Mouse (Mus musculus) spleen, adult 2 months (tissue): ENCODE data around the gene Abca17. TPM values are rescaled to one million over a fixed set of nuclear protein-coding genes. Genes with fewer than 3 reads are reported as not detected.
A peak's percentile ranks its signal among the peaks of the same experiment; 100 is the strongest.

ENCODE experiments used
- DNase-seq, 2 experiments: peaks; one replicate each; pipeline versions ENCODE4 v3.0.0 to v3.0.0-alpha.2; 2012 to 2021; ENCODE audit warnings: low spot score in 2 of 2, low read depth in 1 of 2
- H3K27ac ChIP-seq: fragments of 200-500 bp; 2 replicates; pipeline ENCODE4 v1.5.1; 2012; ENCODE audit warnings: low read length, inconsistent platforms; ENCODE audit not compliant: insufficient read depth
- H3K27me3 ChIP-seq: fragments of 200-500 bp; 2 replicates; pipeline ENCODE4 v1.6.1; 2012; ENCODE audit warnings: mild to moderate bottlenecking, moderate library complexity, low read length, inconsistent platforms; ENCODE audit not compliant: control insufficient read depth, insufficient read depth
- H3K36me3 ChIP-seq: fragments of 200-500 bp; 2 replicates; pipeline ENCODE4 v1.6.1; 2012; ENCODE audit warnings: mild to moderate bottlenecking, low read length, inconsistent platforms; ENCODE audit not compliant: control insufficient read depth, insufficient read depth
- H3K4me1 ChIP-seq: fragments of 200-500 bp; 2 replicates; pipeline ENCODE4 v1.6.1; 2011; ENCODE audit warnings: inconsistent platforms; ENCODE audit not compliant: control insufficient read depth, insufficient read depth, insufficient read length
- H3K4me3 ChIP-seq: fragments of 200-500 bp; 2 replicates; pipeline ENCODE4 v1.5.1; 2011; ENCODE audit warnings: mild to moderate bottlenecking, inconsistent platforms; ENCODE audit not compliant: insufficient read depth, insufficient read length; ENCODE audit errors: extremely low read depth
- CTCF ChIP-seq: fragments of 200-500 bp; IDR thresholded peaks from 2 replicates; pipeline ENCODE4 v1.5.1; 2011; ENCODE audit warnings: mild to moderate bottlenecking, inconsistent platforms; ENCODE audit not compliant: insufficient read depth, insufficient read length, insufficient replicate concordance; ENCODE audit errors: extremely low read depth
- POLR2A ChIP-seq: fragments of 200-500 bp; IDR thresholded peaks from 2 replicates; pipeline ENCODE4 v1.6.1; 2011; ENCODE audit warnings: low read depth, low read length, inconsistent platforms
- WGBS: fragments of 180-500 bp; shearing (Covaris S2); methylation state at CpG from one replicate; pipeline ENCODE4 v1.1.7; 2018; 5-methylcytosine and 5-hydroxymethylcytosine counted together
- polyA plus RNA-seq: library from polyadenylated mRNA; depleted of rRNA; stranded (reverse); fragments of >200 nt; gene quantifications from 2 replicates; pipeline ENCODE4 v1.2.3, GENCODE M21; 2012

Gene Abca17
- polyA plus RNA-seq, 1 experiment = 0.05 TPM

DNA sequence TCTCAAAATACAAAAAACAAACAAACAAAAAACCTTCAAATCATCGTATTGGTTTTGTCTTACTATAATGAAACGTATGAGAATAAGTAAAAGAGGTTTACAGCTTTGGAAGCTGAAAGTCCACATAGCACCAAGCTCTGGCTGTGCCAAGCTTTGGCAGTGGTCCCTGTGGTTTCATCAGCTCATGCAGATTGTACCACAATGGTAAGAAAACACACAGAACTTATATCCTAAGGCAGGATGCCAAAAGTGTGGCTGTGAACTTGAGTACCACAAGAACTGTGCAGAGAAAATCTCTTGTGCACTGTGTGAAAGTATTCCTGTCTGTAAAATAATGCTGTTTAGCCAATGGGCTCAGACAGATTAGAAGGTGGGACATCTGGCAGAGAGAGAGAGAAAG is 1.7 kb downstream of the Abca17 start:
- 29% methylated on average over 2 of the region's 2 CpGs for WGBS
- no peak for DNase-seq
- Histone ChIP-seq H3K4me3 (no peak overlapping the region), H3K27ac (no peak overlapping the region), H3K27me3 (no peaks in the 10 kb centered on the region), H3K36me3 (no peaks in the 10 kb centered on the region), H3K4me1 (peaks cover 11% of the 10 kb centered on the region)
- TF ChIP-seq POLR2A (no peak), CTCF (no peak)

DNA sequence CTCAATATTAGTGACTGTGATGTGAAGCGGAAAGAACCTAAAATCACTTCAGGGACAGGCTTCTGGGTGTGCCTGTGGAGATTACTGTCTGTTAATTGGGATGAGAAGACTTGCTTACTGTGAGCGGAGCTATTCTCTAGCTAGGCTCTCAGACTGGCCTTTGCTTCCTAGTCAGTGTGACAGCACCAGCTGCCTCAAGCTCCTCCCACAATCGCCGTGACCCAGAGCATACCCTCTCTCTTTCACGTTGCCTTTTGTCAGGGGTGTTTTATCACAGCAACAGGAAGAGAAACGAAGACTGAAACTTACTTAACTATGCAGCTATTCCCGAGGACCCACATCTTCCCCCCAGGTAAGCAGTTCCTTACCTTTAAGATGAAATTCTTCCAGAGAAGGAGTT is 4.0 kb downstream of the Abca17 start:
- H3K4me1 ChIP-seq = peaks cover 3% of the 10 kb centered on the region
- no peak overlapping the region for H3K27ac ChIP-seq
- whole genome bisulfite sequencing = 62% methylated on average over 7 of the region's 7 CpGs
- TF ChIP-seq CTCF = no peak
- no peak for TF ChIP-seq POLR2A
- H3K36me3 ChIP-seq = no peaks in the 10 kb centered on the region
- no peak for DNase-seq
- no peaks in the 10 kb centered on the region for H3K27me3 ChIP-seq
- no peak overlapping the region for H3K4me3 ChIP-seq

DNA sequence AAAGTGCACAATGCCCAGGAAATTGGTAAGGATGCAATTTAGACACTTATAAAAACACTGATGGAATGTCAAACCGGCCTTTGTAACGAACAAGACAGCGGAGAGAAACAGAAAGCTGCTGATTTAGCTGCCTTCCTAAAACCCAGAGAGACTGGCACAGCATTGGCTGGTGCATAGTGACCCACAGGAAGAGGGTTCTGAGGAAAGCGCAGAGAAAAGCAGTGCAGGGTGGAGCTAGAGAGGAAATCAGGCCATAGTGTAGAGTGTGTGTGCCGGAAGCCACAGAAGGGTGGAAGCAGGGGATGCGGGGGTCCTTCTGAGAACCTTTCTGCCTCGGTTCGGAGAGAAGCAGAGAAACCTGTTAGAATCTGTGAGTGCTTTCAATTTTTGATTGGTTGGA is 6.2 kb downstream of the Abca17 start:
- Histone ChIP-seq H3K4me1 (no peaks in the 10 kb centered on the region; the same call in 1 of the 2 replicates), H3K27ac (peak overlapping the region; percentile 51), H3K4me3 (peak overlapping the region; percentile 46; the same call in 1 of the 2 replicates), H3K36me3 (no peaks in the 10 kb centered on the region), H3K27me3 (no peaks in the 10 kb centered on the region)
- DNase-seq = peak; percentile 8 to 14
- TF ChIP-seq CTCF = no peak
- no peak for TF ChIP-seq POLR2A
- WGBS = 8% methylated on average over 8 of the region's 8 CpGs

DNA sequence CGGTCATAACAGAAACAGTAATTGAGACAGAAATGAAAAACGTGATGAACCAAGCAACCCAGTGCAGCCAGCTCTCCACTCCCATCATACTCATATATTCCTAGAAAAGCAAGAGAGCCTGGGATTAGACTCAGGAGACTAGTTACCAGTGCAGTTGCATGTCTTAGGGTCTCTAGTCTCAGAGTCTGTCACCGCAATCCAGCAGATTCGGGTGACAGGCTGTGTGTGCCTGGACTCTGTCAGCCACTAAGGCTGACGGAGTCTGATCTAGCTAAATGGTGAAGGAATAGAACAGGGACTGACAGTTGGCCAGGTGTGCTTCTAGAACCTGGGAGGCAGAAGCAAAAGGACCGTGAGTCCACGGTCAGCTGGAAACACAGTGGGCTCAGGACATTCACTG is 23.2 kb downstream of the Abca17 start:
- TF ChIP-seq POLR2A = no peak
- no peak for TF ChIP-seq CTCF
- H3K27ac ChIP-seq = no peak overlapping the region
- H3K36me3 ChIP-seq = no peaks in the 10 kb centered on the region
- H3K4me1 ChIP-seq = no peaks in the 10 kb centered on the region
- no peaks in the 10 kb centered on the region for H3K27me3 ChIP-seq
- DNase-seq = no peak
- 89% methylated on average over 7 of the region's 7 CpGs for WGBS
- no peak overlapping the region for H3K4me3 ChIP-seq

DNA sequence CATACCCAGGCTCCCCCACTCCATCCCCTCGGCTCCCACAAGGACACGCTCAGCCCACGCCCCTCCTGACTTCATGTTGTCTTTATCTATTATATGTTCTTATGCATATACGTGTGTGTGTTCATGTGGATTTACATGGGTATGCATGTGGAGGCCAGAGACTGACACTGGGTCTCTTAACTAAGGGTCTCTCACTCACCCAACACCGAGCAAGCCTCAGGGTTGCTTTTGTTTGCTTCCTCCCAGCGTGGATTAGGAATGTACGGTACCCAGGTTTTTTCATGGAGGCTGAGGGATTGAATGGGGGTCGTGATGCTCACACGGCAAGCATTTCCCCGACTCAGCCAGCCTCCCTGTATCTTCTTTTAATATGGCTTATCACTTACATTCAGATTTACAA is 25.8 kb downstream of the Abca17 start:
- no peak for DNase-seq
- 87% methylated on average over 10 of the region's 10 CpGs for WGBS
- no peaks in the 10 kb centered on the region for H3K4me1 ChIP-seq
- no peaks in the 10 kb centered on the region for H3K27me3 ChIP-seq
- no peak overlapping the region for H3K27ac ChIP-seq
- H3K4me3 ChIP-seq = no peak overlapping the region
- TF ChIP-seq POLR2A (no peak), CTCF (no peak)
- no peaks in the 10 kb centered on the region for H3K36me3 ChIP-seq

DNA sequence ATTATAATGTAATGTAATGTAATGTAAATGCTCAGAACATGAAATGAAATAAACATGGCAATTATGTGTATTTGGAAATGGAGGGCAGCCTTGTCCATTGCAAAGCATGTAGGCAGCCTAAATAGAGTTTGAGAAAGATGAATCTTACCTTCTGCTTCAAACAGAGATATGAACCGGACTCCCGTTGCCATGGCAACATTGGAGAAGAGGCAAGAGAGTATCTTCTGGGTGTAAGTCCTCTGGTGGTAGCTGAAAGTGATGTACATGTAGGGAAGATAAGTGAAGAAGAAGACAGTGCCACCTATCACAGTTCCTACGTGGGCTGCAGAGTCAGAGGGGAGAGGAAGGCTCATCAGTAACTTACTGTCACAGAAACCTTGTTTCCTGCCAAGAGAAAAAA is 30.0 kb downstream of the Abca17 start:
- Histone ChIP-seq H3K27me3 (no peaks in the 10 kb centered on the region), H3K4me3 (no peak overlapping the region), H3K4me1 (no peaks in the 10 kb centered on the region), H3K27ac (no peak overlapping the region), H3K36me3 (no peaks in the 10 kb centered on the region)
- no peak for DNase-seq
- WGBS = 83% methylated on average over 3 of the region's 3 CpGs
- no peak for TF ChIP-seq CTCF
- no peak for TF ChIP-seq POLR2A

DNA sequence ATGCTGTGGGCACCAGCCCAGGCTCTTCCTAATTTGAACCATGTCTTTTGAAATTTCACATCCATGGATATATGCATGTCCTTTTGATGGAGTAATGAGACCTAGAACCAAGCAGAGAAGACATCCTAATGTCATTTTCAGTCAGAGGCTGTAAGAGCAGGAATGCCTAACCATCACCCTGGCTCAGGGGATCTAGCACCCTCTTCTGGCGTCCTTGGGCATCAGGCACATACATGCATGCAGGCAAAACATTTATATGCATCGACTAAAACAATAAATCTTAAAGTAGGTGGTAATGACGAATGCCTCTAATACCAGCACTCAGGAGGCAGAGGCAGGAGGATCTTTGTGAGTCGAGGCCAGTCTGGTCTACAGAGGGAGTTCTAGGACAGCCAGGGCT is 43.4 kb downstream of the Abca17 start:
- peak; percentile 17 to 38 for DNase-seq

More for the DNA sequence above, 43.4 kb downstream of the Abca17 start:
- Histone ChIP-seq H3K27me3 (no peaks in the 10 kb centered on the region), H3K4me1 (no peaks in the 10 kb centered on the region), H3K36me3 (no peaks in the 10 kb centered on the region), H3K4me3 (no peak overlapping the region), H3K27ac (no peak overlapping the region)
- WGBS = 9% methylated on average over 4 of the region's 4 CpGs
- TF ChIP-seq CTCF = peak; percentile 38; the same call in 1 of the 2 replicates
- TF ChIP-seq POLR2A = no peak
